In the genomic region with DNA sequence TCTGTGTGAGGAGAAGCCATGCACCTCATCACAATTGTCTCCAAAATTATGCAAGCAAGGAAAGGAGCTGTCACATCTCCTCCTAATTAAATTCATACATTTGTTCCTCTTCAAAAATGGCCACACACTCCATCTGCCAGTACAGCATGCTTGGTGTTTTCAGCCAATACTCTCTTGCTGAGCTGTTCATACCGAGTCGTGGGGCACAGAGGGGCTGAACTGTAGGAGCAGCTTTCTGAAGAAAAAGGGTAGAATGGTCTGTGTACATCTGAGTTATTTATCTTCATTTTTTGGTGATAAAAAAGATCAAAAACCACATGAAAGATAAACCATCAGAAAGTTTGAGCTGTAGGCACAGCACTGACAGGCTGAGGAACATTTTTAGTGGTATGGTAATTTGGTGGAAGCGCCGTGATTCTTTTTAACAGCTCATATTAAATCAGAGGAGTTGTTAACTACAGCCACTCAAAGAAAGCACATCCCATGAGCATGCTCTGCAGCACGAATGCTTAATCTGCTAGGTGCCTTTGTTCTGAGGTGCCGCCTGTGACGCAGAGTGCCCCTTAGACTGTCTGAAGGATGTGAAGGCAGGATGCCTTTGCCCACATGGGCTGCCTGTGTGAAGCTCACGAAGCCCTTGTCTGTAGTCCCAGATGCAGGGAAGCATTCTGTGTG, we compare ENCODE assay signal across 10 mouse cellular contexts.
A peak's percentile ranks its signal among the peaks of the same experiment; 100 is the strongest.
DNase-seq lines count a peak whose midpoint lies in the region; ATAC-seq and TF ChIP-seq lines count a peak whose summit lies in the region.
"Had no signal": no experiment of that assay in that cellular context is flagged by ENCODE, and none has a peak within 500 bp of the region (broad histone marks: within the 10 kb centered on the region; RNA-seq: fewer than 3 reads in every experiment).

No protein-coding gene starts in this region.

- H3K9me3 ChIP-seq in hindbrain, postnatal 0 days (ENCODE audit: low read length): no peaks in the 10 kb centered on the region
- H3K9me3 ChIP-seq in limb, embryonic 10.5 days (replicated peaks): no peaks in the 10 kb centered on the region

- H3K4me1 ChIP-seq in hindbrain, postnatal 0 days (ENCODE audit: insufficient read depth, low read length): peaks cover 4% of the 10 kb centered on the region; the same call in 1 of the 2 replicates
- peaks cover 11% of the 10 kb centered on the region for H3K4me1 ChIP-seq in limb, embryonic 10.5 days

- H3K4me3 ChIP-seq in hindbrain, postnatal 0 days (ENCODE audit: low read length): no peak overlapping the region
- H3K4me3 ChIP-seq in limb, embryonic 10.5 days: no peak overlapping the region
- H3K4me3 ChIP-seq: erythroblast, embryonic 14.5 days had no signal

- 0 out of 2 replicates have a peak, but pooled peaks have one; percentile 32 for ATAC-seq in hindbrain, postnatal 0 days

- TF ChIP-seq CTCF in hindbrain, postnatal 0 days (IDR thresholded peaks at IDR 0.05; ENCODE audit: low read depth): no peak

- peak overlapping the region; percentile 48 for H3K27ac ChIP-seq in hindbrain, postnatal 0 days
- peak overlapping the region; percentile 17; the same call in 1 of the 2 replicates for H3K27ac ChIP-seq in limb, embryonic 10.5 days

- WGBS in hindbrain, postnatal 0 days: 23% methylated on average over 8 of the region's 8 CpGs
- WGBS in limb, embryonic 10.5 days: 64% methylated on average over 8 of the region's 8 CpGs

- H3K4me2 ChIP-seq in hindbrain, postnatal 0 days (ENCODE audit: low read depth, low read length): no peak overlapping the region

- DNase-seq in embryo, embryonic 10 days (ENCODE audit: low spot score): peak; percentile 6
- DNase-seq in embryo, embryonic 9.5 days (ENCODE audit: extremely low spot score): no peak
- DNase-seq in hindbrain, postnatal 0 days (ENCODE audit: low spot score): peak; percentile 43
- no peak for DNase-seq in limb, embryonic 10.5 days (ENCODE audit: low spot score)
- peak; percentile 50 for DNase-seq in right cerebral cortex, postnatal 25 days
- DNase-seq in heart, postnatal 10 days: no peak
- DNase-seq in thymus, postnatal 10 days (ENCODE audit: low spot score in 2 of 2): no peak
- DNase-seq in adrenal gland, adult 8-10 months: no peak
- DNase-seq: lung, postnatal 10 days had no signal

- intact Hi-C loops in heart, postnatal 10 days (cut with DNase I): no loop called here

- no peak overlapping the region; the same call in 1 of the 2 replicates for H3K9ac ChIP-seq in hindbrain, postnatal 0 days (replicated peaks; ENCODE audit: low read length)

- no peaks in the 10 kb centered on the region for H3K27me3 ChIP-seq in hindbrain, postnatal 0 days (ENCODE audit: insufficient read depth, low read length)
- no peaks in the 10 kb centered on the region for H3K27me3 ChIP-seq in limb, embryonic 10.5 days (ENCODE audit: low read depth, poor library complexity, severe bottlenecking)

- H3K36me3 ChIP-seq in hindbrain, postnatal 0 days (ENCODE audit: insufficient read depth, low read length): no peaks in the 10 kb centered on the region
- H3K36me3 ChIP-seq in limb, embryonic 10.5 days: no peaks in the 10 kb centered on the region

Comparison
In these comparisons a context has a peak if more than half of its experiments do, and no peak if none do; other contexts are left out.
1. DNase-seq: peak in embryo, embryonic 10 days (single experiment), hindbrain, postnatal 0 days (single experiment) and right cerebral cortex, postnatal 25 days (single experiment); none in embryo, embryonic 9.5 days (single experiment), limb, embryonic 10.5 days (single experiment), heart, postnatal 10 days (0 of 2), thymus, postnatal 10 days (0 of 2) and adrenal gland, adult 8-10 months (single experiment).